Mouse (Mus musculus): ENCODE data around the gene Akap11. TPM values are rescaled to one million over a fixed set of nuclear protein-coding genes. Genes with fewer than 3 reads are reported as not detected.

The Akap11 gene
- polyA plus RNA-seq, 1 experiment from 2014 or later: 34.5 TPM

GRCm38 (mm10) chr14:78468991-78469390, 67.6 kb downstream of the Akap11 start:
- no peak for ATAC-seq (ENCODE audit: low FRiP score)
- Histone ChIP-seq H3K27me3 (no peaks in the 10 kb centered on the region), H3K4me1 (no peaks in the 10 kb centered on the region), H3K9ac (no peak overlapping the region), H3K4me2 (no peak overlapping the region), H3K27ac (no peak overlapping the region), H3K4me3 (replicated peaks) (no peak overlapping the region), H3K36me3 (replicated peaks) (no peaks in the 10 kb centered on the region), H3K9me3 (no peaks in the 10 kb centered on the region)
- whole genome bisulfite sequencing: 74% methylated on average over 7 of the region's 7 CpGs

- Histone ChIP-seq H3K36me3 (replicated peaks) (no peaks in the 10 kb centered on the region), H3K27me3 (no peaks in the 10 kb centered on the region), H3K9me3 (no peaks in the 10 kb centered on the region), H3K9ac (no peak overlapping the region), H3K27ac (no peak overlapping the region), H3K4me2 (no peak overlapping the region), H3K4me1 (no peaks in the 10 kb centered on the region), H3K4me3 (replicated peaks) (no peak overlapping the region)
- ATAC-seq (ENCODE audit: low FRiP score): no peak
- WGBS: 84% methylated on average over 4 of the region's 4 CpGs
Observed at GRCm38 (mm10) chr14:78467994-78468393, 68.6 kb downstream of the Akap11 start.

GRCm38 (mm10) chr14:78464353-78464752, 72.3 kb downstream of the Akap11 start:
- WGBS: 95% methylated on average over 4 of the region's 4 CpGs

GRCm38 (mm10) chr14:78459121-78459520, 77.5 kb downstream of the Akap11 start:
- no peaks in the 10 kb centered on the region for H3K9me3 ChIP-seq
- 0 out of 2 replicates have a peak, but pooled peaks cover 6% of the 10 kb centered on the region for H3K4me1 ChIP-seq
- no peak overlapping the region for H3K27ac ChIP-seq
- H3K4me3 ChIP-seq (replicated peaks): no peak overlapping the region
- no peak overlapping the region for H3K9ac ChIP-seq
- WGBS: 75% methylated on average over 5 of the region's 5 CpGs
- no peaks in the 10 kb centered on the region for H3K36me3 ChIP-seq (replicated peaks)
- no peak overlapping the region for H3K4me2 ChIP-seq
- H3K27me3 ChIP-seq: no peaks in the 10 kb centered on the region
- ATAC-seq (ENCODE audit: low FRiP score): no peak

More at GRCm38 (mm10) chr14:78464353-78464752, 72.3 kb downstream of the Akap11 start:
- Histone ChIP-seq H3K27ac (no peak overlapping the region), H3K9ac (no peak overlapping the region), H3K27me3 (no peaks in the 10 kb centered on the region), H3K36me3 (replicated peaks) (no peaks in the 10 kb centered on the region), H3K4me1 (no peaks in the 10 kb centered on the region), H3K4me3 (replicated peaks) (no peak overlapping the region), H3K4me2 (no peak overlapping the region), H3K9me3 (no peaks in the 10 kb centered on the region)
- no peak for ATAC-seq (ENCODE audit: low FRiP score)

DNA sequence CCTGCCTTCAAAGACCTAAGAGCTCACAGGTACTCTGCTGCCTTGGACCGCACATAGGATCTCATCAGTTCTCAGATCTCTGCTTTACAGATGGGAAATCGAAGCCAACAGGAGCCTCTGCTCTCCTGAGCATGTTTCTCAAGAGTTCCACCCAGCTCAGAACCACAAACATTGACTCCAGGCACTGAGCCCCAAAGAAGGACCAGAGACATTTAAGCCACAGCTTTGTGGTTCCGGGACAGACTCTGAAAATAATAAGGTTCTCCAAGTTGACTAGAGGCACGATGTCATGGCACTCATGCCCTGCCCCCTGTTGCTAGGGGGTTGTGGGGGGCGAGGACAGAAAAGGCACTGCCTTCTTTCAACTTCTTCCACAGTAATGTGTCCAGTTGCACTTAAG, 77.9 kb downstream of the Akap11 start:
- WGBS: 79% methylated on average over 5 of the region's 5 CpGs
- H3K9ac ChIP-seq: no peak overlapping the region
- H3K4me1 ChIP-seq: 0 out of 2 replicates have a peak, but pooled peaks cover 6% of the 10 kb centered on the region
- H3K9me3 ChIP-seq: no peaks in the 10 kb centered on the region
- H3K36me3 ChIP-seq (replicated peaks): no peaks in the 10 kb centered on the region
- H3K4me3 ChIP-seq (replicated peaks): no peak overlapping the region
- H3K27ac ChIP-seq: no peak overlapping the region
- H3K4me2 ChIP-seq: no peak overlapping the region
- no peak for ATAC-seq (ENCODE audit: low FRiP score)
- H3K27me3 ChIP-seq: no peaks in the 10 kb centered on the region

DNA sequence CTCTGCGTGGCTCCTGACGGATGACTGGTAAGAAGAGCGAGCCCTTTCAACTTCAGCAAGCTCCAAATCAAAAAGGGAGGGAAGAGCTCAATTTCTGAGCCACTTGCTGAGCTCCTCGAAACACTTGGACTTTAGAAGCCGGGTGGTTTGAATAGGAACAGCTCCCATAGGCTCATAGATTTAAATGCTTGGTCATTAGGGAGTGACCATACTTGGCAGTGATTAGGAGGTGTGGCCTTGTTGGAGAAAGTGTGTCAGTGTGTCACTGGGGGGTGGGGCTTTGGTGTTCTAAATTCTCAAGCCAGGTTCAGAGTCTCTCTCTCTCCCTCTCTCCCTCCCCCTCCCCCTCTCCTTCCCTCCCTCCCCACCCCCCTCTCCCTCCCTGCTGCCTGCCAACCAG, 81.6 kb downstream of the Akap11 start:
- H3K9ac ChIP-seq: no peak overlapping the region
- 0 out of 2 replicates have a peak, but pooled peaks cover 6% of the 10 kb centered on the region for H3K4me1 ChIP-seq
- H3K27ac ChIP-seq: no peak overlapping the region
- H3K4me2 ChIP-seq: no peak overlapping the region
- 75% methylated on average over 5 of the region's 5 CpGs for WGBS
- H3K36me3 ChIP-seq (replicated peaks): no peaks in the 10 kb centered on the region
- H3K9me3 ChIP-seq: no peaks in the 10 kb centered on the region
- no peak for ATAC-seq (ENCODE audit: low FRiP score)
- no peaks in the 10 kb centered on the region for H3K27me3 ChIP-seq
- no peak overlapping the region for H3K4me3 ChIP-seq (replicated peaks)

DNA sequence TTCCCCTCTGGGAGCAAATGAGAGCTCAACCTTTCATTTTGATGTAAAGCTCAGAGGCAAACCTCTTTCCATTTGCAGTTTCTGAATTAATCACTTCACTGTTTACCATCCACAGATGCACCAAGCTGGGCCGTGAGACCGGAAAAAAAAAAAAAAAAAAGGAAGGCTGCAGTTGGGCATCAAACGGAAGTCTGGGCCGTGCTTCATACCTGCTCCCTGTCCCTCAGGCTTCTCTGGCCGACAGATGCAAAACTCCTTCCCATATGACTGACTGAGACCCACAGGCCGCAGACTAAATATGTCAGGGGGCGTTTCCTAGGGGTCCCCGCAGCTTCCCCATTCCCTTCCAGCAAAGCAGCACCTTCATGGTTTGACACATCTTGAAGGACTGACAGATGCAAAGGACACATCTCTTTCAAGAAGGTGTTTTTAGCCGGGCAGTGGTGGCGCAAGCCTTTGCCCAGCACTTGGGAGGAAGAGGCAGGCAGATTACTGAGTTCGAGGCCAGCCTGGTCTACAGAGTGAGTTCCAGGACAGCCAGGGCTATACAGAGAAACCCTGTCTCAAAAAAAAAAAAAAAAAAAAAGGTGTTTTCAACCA, 87.7 kb downstream of the Akap11 start:
- ATAC-seq (ENCODE audit: low FRiP score): no peak
- H3K4me2 ChIP-seq: no peak overlapping the region
- WGBS: 87% methylated on average over 11 of the region's 11 CpGs
- H3K9me3 ChIP-seq: no peaks in the 10 kb centered on the region
- no peak overlapping the region for H3K27ac ChIP-seq
- no peaks in the 10 kb centered on the region for H3K27me3 ChIP-seq
- no peaks in the 10 kb centered on the region for H3K4me1 ChIP-seq
- no peak overlapping the region for H3K9ac ChIP-seq
- no peak overlapping the region for H3K4me3 ChIP-seq (replicated peaks)
- no peaks in the 10 kb centered on the region for H3K36me3 ChIP-seq (replicated peaks)

DNA sequence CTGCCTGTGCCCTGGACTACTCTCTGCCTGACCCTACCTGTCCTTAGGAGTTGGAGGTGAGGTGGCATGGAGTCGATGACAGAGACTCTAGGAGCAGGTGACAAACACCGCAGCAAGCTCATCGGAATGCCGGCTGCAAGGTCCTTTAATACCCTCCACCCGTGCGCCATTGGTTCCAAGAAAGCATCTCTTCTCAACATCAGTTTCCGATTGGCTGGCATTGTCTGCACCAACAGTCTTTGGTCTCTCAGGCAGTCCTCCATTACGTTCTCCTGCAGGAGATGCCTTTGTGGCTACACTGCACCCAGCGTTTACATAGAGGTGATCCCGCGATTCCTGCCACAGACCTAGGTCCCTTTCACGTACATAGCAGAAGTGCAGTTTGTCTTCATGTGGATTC, 88.6 kb downstream of the Akap11 start:
- H3K9me3 ChIP-seq: no peaks in the 10 kb centered on the region
- H3K27ac ChIP-seq: no peak overlapping the region
- H3K36me3 ChIP-seq (replicated peaks): no peaks in the 10 kb centered on the region
- H3K9ac ChIP-seq: no peak overlapping the region
- ATAC-seq (ENCODE audit: low FRiP score): no peak
- H3K27me3 ChIP-seq: no peaks in the 10 kb centered on the region
- H3K4me1 ChIP-seq: no peaks in the 10 kb centered on the region
- H3K4me3 ChIP-seq (replicated peaks): no peak overlapping the region
- WGBS: 92% methylated on average over 12 of the region's 12 CpGs
- no peak overlapping the region for H3K4me2 ChIP-seq

- H3K27me3 ChIP-seq: no peaks in the 10 kb centered on the region
- H3K4me2 ChIP-seq: no peak overlapping the region
- H3K36me3 ChIP-seq (replicated peaks): no peaks in the 10 kb centered on the region
- ATAC-seq (ENCODE audit: low FRiP score): no peak
- H3K9ac ChIP-seq: no peak overlapping the region
- H3K4me1 ChIP-seq: no peaks in the 10 kb centered on the region
- no peak overlapping the region for H3K27ac ChIP-seq
- no peak overlapping the region for H3K4me3 ChIP-seq (replicated peaks)
- H3K9me3 ChIP-seq: no peaks in the 10 kb centered on the region
- WGBS: 85% methylated on average over 3 of the region's 3 CpGs
Observed at GRCm38 (mm10) chr14:78447542-78447941, 89.1 kb downstream of the Akap11 start.

Other genes starting within 250 kb of the Akap11 start
- gene Tnfsf11, start 228.8 kb downstream of the Akap11 start, polyA plus RNA-seq (2016; fragmentation: Nextera tagmentation; extraction: Ambion mirVana): 0.22 and 0.37 TPM in 2 replicates
- gene Dgkh, start 196.0 kb upstream of the Akap11 start, polyA plus RNA-seq (2016; fragmentation: Nextera tagmentation; extraction: Ambion mirVana): 1.2 and 1.6 TPM in 2 replicates